ENCODE assay signal across 8 mouse cellular contexts in the genomic region with DNA sequence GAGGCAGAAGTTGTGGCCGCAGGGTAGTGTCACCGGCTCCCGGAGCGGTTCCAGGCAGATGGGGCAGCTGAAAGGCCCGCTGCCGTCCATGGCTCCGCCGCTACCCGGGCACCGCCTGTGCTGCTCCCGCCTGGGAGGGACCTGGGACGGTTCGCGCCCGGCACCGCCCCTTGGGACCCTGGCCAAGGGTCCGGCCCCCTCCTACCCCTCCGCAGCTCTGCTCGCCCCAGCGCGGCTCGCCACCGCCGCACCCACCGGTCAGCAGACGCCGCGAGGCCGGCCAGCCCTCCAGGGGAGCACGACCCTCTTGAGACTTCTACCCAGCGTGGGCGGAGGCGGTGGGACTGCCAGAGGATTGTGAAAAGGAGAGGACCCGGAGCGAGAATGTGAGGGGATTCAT. TPM values are rescaled to one million over a fixed set of nuclear protein-coding genes. Genes with fewer than 3 reads are reported as not detected.
DNase-seq lines count a peak whose midpoint lies in the region; ATAC-seq lines count a peak whose summit lies in the region.

No protein-coding gene starts in this region.

- H3K27ac ChIP-seq in embryonic facial prominence, embryonic 10.5 days (replicated peaks): peak overlapping the region; percentile 72
- peak overlapping the region; percentile 88 for H3K27ac ChIP-seq in heart, embryonic 10.5 days
- peak overlapping the region; percentile 65 for H3K27ac ChIP-seq in lung, embryonic 16.5 days (ENCODE audit: low read length)
- peak overlapping the region; percentile 45 for H3K27ac ChIP-seq in stomach, embryonic 16.5 days (ENCODE audit: low read length)

- H3K27me3 ChIP-seq in embryonic facial prominence, embryonic 10.5 days (replicated peaks; ENCODE audit: low read depth, poor library complexity, severe bottlenecking): peaks cover 80% of the 10 kb centered on the region
- peaks cover 64% of the 10 kb centered on the region for H3K27me3 ChIP-seq in heart, embryonic 10.5 days (ENCODE audit: insufficient read depth, poor library complexity, severe bottlenecking)
- peaks cover 34% of the 10 kb centered on the region for H3K27me3 ChIP-seq in lung, embryonic 16.5 days (ENCODE audit: control insufficient read depth, insufficient read depth, low read depth, low read length)
- H3K27me3 ChIP-seq in stomach, embryonic 16.5 days (ENCODE audit: control insufficient read depth, insufficient read depth, low read length): peaks cover 18% of the 10 kb centered on the region

- peaks cover 52% of the 10 kb centered on the region for H3K4me1 ChIP-seq in embryonic facial prominence, embryonic 10.5 days
- H3K4me1 ChIP-seq in heart, embryonic 10.5 days: peaks cover 57% of the 10 kb centered on the region
- H3K4me1 ChIP-seq in lung, embryonic 16.5 days (replicated peaks; ENCODE audit: control insufficient read depth, insufficient read depth, low read length): peaks cover 47% of the 10 kb centered on the region
- H3K4me1 ChIP-seq in stomach, embryonic 16.5 days (ENCODE audit: control insufficient read depth, insufficient read depth, low read length): peaks cover 42% of the 10 kb centered on the region

- H3K4me2 ChIP-seq in lung, embryonic 16.5 days (ENCODE audit: low read depth, low read length): peak overlapping the region; percentile 71
- H3K4me2 ChIP-seq in stomach, embryonic 16.5 days (ENCODE audit: low read depth, low read length): peak overlapping the region; percentile 87

- 3% methylated on average over 35 of the region's 35 CpGs for WGBS in embryonic facial prominence, embryonic 10.5 days
- whole genome bisulfite sequencing in heart, embryonic 10.5 days: under 1% methylated on average over 35 of the region's 35 CpGs
- WGBS in lung, embryonic 16.5 days: under 1% methylated on average over 32 of the region's 35 CpGs
- WGBS in stomach, embryonic 16.5 days: 3% methylated on average over 35 of the region's 35 CpGs

- H3K4me3 ChIP-seq in embryonic facial prominence, embryonic 10.5 days: peak overlapping the region; percentile 55
- peak overlapping the region; percentile 73 for H3K4me3 ChIP-seq in heart, embryonic 10.5 days
- peak overlapping the region; percentile 64 for H3K4me3 ChIP-seq in lung, embryonic 16.5 days (ENCODE audit: low read length)
- H3K4me3 ChIP-seq in stomach, embryonic 16.5 days (replicated peaks; ENCODE audit: low read length): peak overlapping the region; percentile 67

- ATAC-seq in lung, embryonic 16.5 days (ENCODE audit: low read depth): peak; percentile 87
- peak; percentile 73; the same call in 1 of the 2 replicates for ATAC-seq in stomach, embryonic 16.5 days (ENCODE audit: insufficient read depth, low FRiP score)

- no peaks in the 10 kb centered on the region for H3K9me3 ChIP-seq in embryonic facial prominence, embryonic 10.5 days
- H3K9me3 ChIP-seq in heart, embryonic 10.5 days: no peaks in the 10 kb centered on the region
- no peaks in the 10 kb centered on the region for H3K9me3 ChIP-seq in lung, embryonic 16.5 days (ENCODE audit: control insufficient read depth, low read length)
- H3K9me3 ChIP-seq in stomach, embryonic 16.5 days (replicated peaks; ENCODE audit: control insufficient read depth, low read length): no peaks in the 10 kb centered on the region

- peak; percentile 83 for DNase-seq in MN1 (ENCODE audit: low spot score)
- DNase-seq in embryonic facial prominence, embryonic 10.5 days (ENCODE audit: low spot score): peak; percentile 49
- DNase-seq in heart, embryonic 10.5 days (ENCODE audit: low spot score): no peak
- DNase-seq in kidney, adult 9 months: peak; percentile 86
- no peak for DNase-seq in frontal cortex, adult 2 months (ENCODE audit: extremely low spot score in 1 of 2, low spot score in 1 of 2)
- no peak for DNase-seq in right cerebral cortex, postnatal 14 days

- no peaks in the 10 kb centered on the region for H3K36me3 ChIP-seq in embryonic facial prominence, embryonic 10.5 days (replicated peaks)
- H3K36me3 ChIP-seq in heart, embryonic 10.5 days: peaks cover 13% of the 10 kb centered on the region; the same call in 1 of the 2 replicates
- no peaks in the 10 kb centered on the region for H3K36me3 ChIP-seq in lung, embryonic 16.5 days (ENCODE audit: control insufficient read depth, insufficient read depth, low read length)
- H3K36me3 ChIP-seq in stomach, embryonic 16.5 days (ENCODE audit: control insufficient read depth, insufficient read depth, low read length): 0 out of 2 replicates have a peak, but pooled peaks cover 5% of the 10 kb centered on the region

- peak overlapping the region; percentile 77 for H3K9ac ChIP-seq in lung, embryonic 16.5 days (ENCODE audit: low read length)
- H3K9ac ChIP-seq in stomach, embryonic 16.5 days (ENCODE audit: low read length): peak overlapping the region; percentile 81

RNA-seq across cellular contexts. Expression of gene Trim47, which starts 16.9 kb away (rescaled TPM):
- 4.5 and 4.7 TPM in 2 replicates for polyA plus RNA-seq in embryonic facial prominence, embryonic 10.5 days (2016; fragmentation: Nextera tagmentation; extraction: Ambion mirVana)
- 25.9 and 38.7 TPM in 2 replicates for polyA plus RNA-seq in heart, embryonic 10.5 days (2016; fragmentation: Nextera tagmentation; extraction: Ambion mirVana)
- polyA plus RNA-seq in lung, embryonic 16.5 days (2015; fragmentation: Nextera tagmentation; extraction: Ambion mirVana): 20.4 and 24.8 TPM in 2 replicates
- 22.7 and 23.1 TPM in 2 replicates for polyA plus RNA-seq in stomach, embryonic 16.5 days (2015; fragmentation: Nextera tagmentation; extraction: Ambion mirVana)
- 6.2 and 7.4 TPM in 2 replicates for polyA plus RNA-seq in frontal cortex, adult 2 months (2012; rRNA removed)

RNA-seq across cellular contexts. Expression of gene Trim65, which starts 20.8 kb away (rescaled TPM):
- 1.9 and 2.3 TPM in 2 replicates for polyA plus RNA-seq in embryonic facial prominence, embryonic 10.5 days (2016; fragmentation: Nextera tagmentation; extraction: Ambion mirVana)
- 3.6 and 3.8 TPM in 2 replicates for polyA plus RNA-seq in heart, embryonic 10.5 days (2016; fragmentation: Nextera tagmentation; extraction: Ambion mirVana)
- 5.1 and 6.4 TPM in 2 replicates for polyA plus RNA-seq in lung, embryonic 16.5 days (2015; fragmentation: Nextera tagmentation; extraction: Ambion mirVana)
- 6.2 and 8.0 TPM in 2 replicates for polyA plus RNA-seq in stomach, embryonic 16.5 days (2015; fragmentation: Nextera tagmentation; extraction: Ambion mirVana)
- 6.2 and 6.3 TPM in 2 replicates for polyA plus RNA-seq in frontal cortex, adult 2 months (2012; rRNA removed)

RNA-seq across cellular contexts. Expression of gene Wbp2, which starts 23.3 kb away (rescaled TPM):
- 74.2 and 76.8 TPM in 2 replicates for polyA plus RNA-seq in embryonic facial prominence, embryonic 10.5 days (2016; fragmentation: Nextera tagmentation; extraction: Ambion mirVana)
- 122 and 158 TPM in 2 replicates for polyA plus RNA-seq in heart, embryonic 10.5 days (2016; fragmentation: Nextera tagmentation; extraction: Ambion mirVana)
- polyA plus RNA-seq in lung, embryonic 16.5 days (2015; fragmentation: Nextera tagmentation; extraction: Ambion mirVana): 95.4 and 98.9 TPM in 2 replicates
- polyA plus RNA-seq in stomach, embryonic 16.5 days (2015; fragmentation: Nextera tagmentation; extraction: Ambion mirVana): 81.8 and 98.6 TPM in 2 replicates
- polyA plus RNA-seq in frontal cortex, adult 2 months (2012; rRNA removed): 391 and 407 TPM in 2 replicates

RNA-seq across cellular contexts. Expression of gene Mrpl38, which starts 28.5 kb away (rescaled TPM):
- polyA plus RNA-seq in embryonic facial prominence, embryonic 10.5 days (2016; fragmentation: Nextera tagmentation; extraction: Ambion mirVana): 108 and 117 TPM in 2 replicates
- 112 and 127 TPM in 2 replicates for polyA plus RNA-seq in heart, embryonic 10.5 days (2016; fragmentation: Nextera tagmentation; extraction: Ambion mirVana)
- polyA plus RNA-seq in lung, embryonic 16.5 days (2015; fragmentation: Nextera tagmentation; extraction: Ambion mirVana): 79.3 and 80.6 TPM in 2 replicates
- polyA plus RNA-seq in stomach, embryonic 16.5 days (2015; fragmentation: Nextera tagmentation; extraction: Ambion mirVana): 83.5 and 87.0 TPM in 2 replicates
- polyA plus RNA-seq in frontal cortex, adult 2 months (2012; rRNA removed): 36.1 and 44.3 TPM in 2 replicates

RNA-seq across cellular contexts. Expression of gene Unc13d, which starts 32.4 kb away (rescaled TPM):
- polyA plus RNA-seq in embryonic facial prominence, embryonic 10.5 days (2016; fragmentation: Nextera tagmentation; extraction: Ambion mirVana): 2.9 TPM in 2 replicates
- polyA plus RNA-seq in heart, embryonic 10.5 days (2016; fragmentation: Nextera tagmentation; extraction: Ambion mirVana): 6.1 and 7.2 TPM in 2 replicates
- polyA plus RNA-seq in lung, embryonic 16.5 days (2015; fragmentation: Nextera tagmentation; extraction: Ambion mirVana): 7.2 and 8.9 TPM in 2 replicates
- 8.3 and 9.9 TPM in 2 replicates for polyA plus RNA-seq in stomach, embryonic 16.5 days (2015; fragmentation: Nextera tagmentation; extraction: Ambion mirVana)
- polyA plus RNA-seq in frontal cortex, adult 2 months (2012; rRNA removed): 0.84 and 0.90 TPM in 2 replicates

Comparison
In these comparisons a context has a peak if more than half of its experiments do, and no peak if none do; other contexts are left out.
1. DNase-seq: peak in MN1 (single experiment), embryonic facial prominence, embryonic 10.5 days (single experiment) and kidney, adult 9 months (single experiment); none in heart, embryonic 10.5 days (single experiment), frontal cortex, adult 2 months (0 of 2) and right cerebral cortex, postnatal 14 days (single experiment).
2. Peak in every context shown above with its lines, with median percentiles within 50 percentile points of each other: H3K27ac ChIP-seq and H3K4me3 ChIP-seq.